Mouse (Mus musculus) left cerebral cortex, adult 18-20 months (tissue): ENCODE measurements around the gene Mrps11. TPM values are rescaled to one million over a fixed set of nuclear protein-coding genes. Genes with fewer than 3 reads are reported as not detected.

ENCODE experiments used
- total RNA-seq, 2 experiments: library from RNA; stranded (reverse); gene quantifications; 2 replicates each; pipeline ENCODE4 v1.2.3; 2021

Gene Mrps11
- total RNA-seq, 2 experiments from 2014 or later: 38.5 to 40.1 TPM

Other genes with a start within 250 kb of the Mrps11 start
- 100 to 1,000 TPM; 136 to 143 TPM for gene Ntrk3, start 45.1 kb upstream of the Mrps11 start, total RNA-seq
- 10 to 100 TPM; 33.7 to 35.9 TPM for gene Mrpl46, start 412 bp downstream of the Mrps11 start, total RNA-seq
- 1 to 10 TPM; 5.4 to 6.2 TPM for gene Det1, start 64.1 kb downstream of the Mrps11 start, total RNA-seq
- gene Aen, start 112.7 kb downstream of the Mrps11 start, total RNA-seq: 10 to 100 TPM; 21.5 to 25.5 TPM
- gene Isg20, start 130.3 kb downstream of the Mrps11 start, total RNA-seq: 1 to 10 TPM in 1 of 2 experiments, under 1 TPM in 1; 0.91 to 1.4 TPM